Mouse (Mus musculus) embryonic facial prominence, embryonic 15.5 days (tissue): ENCODE measurements around the gene Slc25a43. TPM values are rescaled to one million over a fixed set of nuclear protein-coding genes. Genes with fewer than 3 reads are reported as not detected.

Source experiments
- ATAC-seq: fragments of 200-750 bp; cut with Nextera tagmentation; 2 replicates; pipeline ENCODE4 v1.8.0; 2017; ENCODE audit warnings: low read depth, moderate TSS enrichment; ENCODE audit not compliant: insufficient number of reproducible peaks, low FRiP score, low TSS enrichment
- H3K27ac ChIP-seq: fragments of 300-500 bp; sonication (generic); replicated peaks from 2 replicates; pipeline ENCODE4 v1.5.1; 2015; ENCODE audit warnings: mild to moderate bottlenecking, inconsistent platforms
- H3K27me3 ChIP-seq: fragments of 300-500 bp; sonication (generic); 2 replicates; pipeline ENCODE4 v1.6.1; 2015; ENCODE audit warnings: inconsistent platforms
- H3K36me3 ChIP-seq: fragments of 300-500 bp; sonication (generic); 2 replicates; pipeline ENCODE4 v1.6.1; 2015; ENCODE audit warnings: mild to moderate bottlenecking, inconsistent platforms
- H3K4me1 ChIP-seq: fragments of 300-500 bp; sonication (generic); 2 replicates; pipeline ENCODE4 v1.6.1; 2015; ENCODE audit warnings: inconsistent platforms
- H3K4me2 ChIP-seq: fragments of 300-500 bp; sonication (generic); replicated peaks from 2 replicates; pipeline ENCODE4 v1.6.1; 2015; ENCODE audit warnings: mild to moderate bottlenecking, inconsistent platforms
- H3K4me3 ChIP-seq: fragments of 300-500 bp; sonication (generic); replicated peaks from 2 replicates; pipeline ENCODE4 v1.5.1; 2015; ENCODE audit warnings: mild to moderate bottlenecking, inconsistent platforms
- H3K9ac ChIP-seq: fragments of 300-500 bp; sonication (generic); 2 replicates; pipeline ENCODE4 v1.6.1; 2015; ENCODE audit warnings: inconsistent platforms
- H3K9me3 ChIP-seq: fragments of 300-500 bp; sonication (generic); replicated peaks from 2 replicates; pipeline ENCODE4 v1.6.1; 2016; ENCODE audit warnings: inconsistent platforms
- WGBS: fragments of 180-500 bp; shearing (Covaris S2); methylation state at CpG from one replicate; pipeline ENCODE4 v1.1.7; 2015; 5-methylcytosine and 5-hydroxymethylcytosine counted together
- polyA plus RNA-seq: library from polyadenylated mRNA; unstranded; fragments of >200 nt; fragmentation: Nextera tagmentation; extraction: Ambion mirVana; gene quantifications from 2 replicates; pipeline ENCODE4 v1.2.1, GENCODE M21; 2015

The Slc25a43 gene
- polyA plus RNA-seq, 1 experiment from 2014 or later = 3.1 TPM

GRCm38 (mm10) chrX:36808318-36808683, 64.8 kb downstream of the Slc25a43 start:
- H3K9ac ChIP-seq = no peak overlapping the region
- peak overlapping the region; percentile 83 for H3K27ac ChIP-seq
- no peaks in the 10 kb centered on the region for H3K27me3 ChIP-seq
- WGBS = 51% methylated on average over 6 of the region's 6 CpGs
- H3K4me1 ChIP-seq = 0 out of 2 replicates have a peak, but pooled peaks cover 3% of the 10 kb centered on the region
- peak overlapping the region; percentile 43 for H3K4me3 ChIP-seq
- no peak for ATAC-seq
- H3K36me3 ChIP-seq = no peaks in the 10 kb centered on the region
- H3K9me3 ChIP-seq = no peaks in the 10 kb centered on the region
- H3K4me2 ChIP-seq = peak overlapping the region; percentile 41

- H3K4me2 ChIP-seq = no peak overlapping the region
- no peak for ATAC-seq
- H3K27me3 ChIP-seq = no peaks in the 10 kb centered on the region
- no peaks in the 10 kb centered on the region for H3K9me3 ChIP-seq
- 40% methylated on average over 5 of the region's 5 CpGs for WGBS
- no peaks in the 10 kb centered on the region for H3K36me3 ChIP-seq
- H3K27ac ChIP-seq = no peak overlapping the region
- no peak overlapping the region for H3K4me3 ChIP-seq
- H3K9ac ChIP-seq = no peak overlapping the region
- H3K4me1 ChIP-seq = 0 out of 2 replicates have a peak, but pooled peaks cover 3% of the 10 kb centered on the region
Observed at GRCm38 (mm10) chrX:36811377-36811776, 67.9 kb downstream of the Slc25a43 start.

GRCm38 (mm10) chrX:36814161-36814836, 70.8 kb downstream of the Slc25a43 start:
- 76% methylated on average over 8 of the region's 8 CpGs for WGBS
- no peak overlapping the region for H3K9ac ChIP-seq
- ATAC-seq = no peak
- H3K36me3 ChIP-seq = no peaks in the 10 kb centered on the region
- H3K4me1 ChIP-seq = no peaks in the 10 kb centered on the region
- H3K9me3 ChIP-seq = no peaks in the 10 kb centered on the region
- H3K4me3 ChIP-seq = no peak overlapping the region
- no peak overlapping the region for H3K27ac ChIP-seq
- H3K4me2 ChIP-seq = no peak overlapping the region
- no peaks in the 10 kb centered on the region for H3K27me3 ChIP-seq

GRCm38 (mm10) chrX:36815022-36815421, 71.6 kb downstream of the Slc25a43 start:
- no peak overlapping the region for H3K4me3 ChIP-seq

GRCm38 (mm10) chrX:36815439-36815838, 72.0 kb downstream of the Slc25a43 start:
- Histone ChIP-seq H3K9ac (no peak overlapping the region), H3K4me1 (no peaks in the 10 kb centered on the region), H3K4me2 (no peak overlapping the region), H3K4me3 (no peak overlapping the region), H3K9me3 (no peaks in the 10 kb centered on the region), H3K27ac (no peak overlapping the region), H3K27me3 (no peaks in the 10 kb centered on the region), H3K36me3 (no peaks in the 10 kb centered on the region)
- 56% methylated on average over 4 of the region's 4 CpGs for WGBS
- ATAC-seq = no peak

More at GRCm38 (mm10) chrX:36815022-36815421, 71.6 kb downstream of the Slc25a43 start:
- Histone ChIP-seq H3K9ac (no peak overlapping the region), H3K9me3 (no peaks in the 10 kb centered on the region), H3K4me1 (no peaks in the 10 kb centered on the region), H3K36me3 (no peaks in the 10 kb centered on the region), H3K27me3 (no peaks in the 10 kb centered on the region), H3K4me2 (no peak overlapping the region), H3K27ac (no peak overlapping the region)
- ATAC-seq = no peak
- WGBS = 71% methylated on average over 4 of the region's 4 CpGs

GRCm38 (mm10) chrX:36816368-36816899, 73.0 kb downstream of the Slc25a43 start:
- Histone ChIP-seq H3K9ac (no peak overlapping the region), H3K36me3 (no peaks in the 10 kb centered on the region), H3K4me2 (peak overlapping the region; percentile 36; the same call in 1 of the 2 replicates), H3K27me3 (no peaks in the 10 kb centered on the region), H3K4me1 (no peaks in the 10 kb centered on the region), H3K4me3 (0 out of 2 replicates have a peak overlapping the region, but pooled peaks have one; percentile 7), H3K27ac (no peak overlapping the region), H3K9me3 (no peaks in the 10 kb centered on the region)
- WGBS = 28% methylated on average over 8 of the region's 8 CpGs
- no peak for ATAC-seq

- H3K27me3 ChIP-seq = no peaks in the 10 kb centered on the region
- H3K4me3 ChIP-seq = peak overlapping the region; percentile 7; the same call in 1 of the 2 replicates
- H3K4me1 ChIP-seq = no peaks in the 10 kb centered on the region
- H3K36me3 ChIP-seq = no peaks in the 10 kb centered on the region
- peak overlapping the region; percentile 36 for H3K4me2 ChIP-seq
- peak; percentile 78 for ATAC-seq
- H3K9me3 ChIP-seq = no peaks in the 10 kb centered on the region
- no peak overlapping the region for H3K9ac ChIP-seq
- H3K27ac ChIP-seq = no peak overlapping the region
- 19% methylated on average over 9 of the region's 10 CpGs for WGBS
Observed at GRCm38 (mm10) chrX:36816953-36817441, 73.5 kb downstream of the Slc25a43 start.

GRCm38 (mm10) chrX:36819575-36819974, 76.1 kb downstream of the Slc25a43 start:
- Histone ChIP-seq H3K27ac (no peak overlapping the region), H3K4me1 (no peaks in the 10 kb centered on the region), H3K4me2 (no peak overlapping the region), H3K9me3 (no peaks in the 10 kb centered on the region), H3K9ac (no peak overlapping the region), H3K4me3 (no peak overlapping the region), H3K27me3 (no peaks in the 10 kb centered on the region), H3K36me3 (no peaks in the 10 kb centered on the region)
- ATAC-seq = no peak
- WGBS = 73% methylated on average over 4 of the region's 4 CpGs

GRCm38 (mm10) chrX:36820201-36820600, 76.7 kb downstream of the Slc25a43 start:
- no peaks in the 10 kb centered on the region for H3K27me3 ChIP-seq
- no peak overlapping the region for H3K4me2 ChIP-seq
- H3K4me3 ChIP-seq = no peak overlapping the region
- H3K36me3 ChIP-seq = no peaks in the 10 kb centered on the region
- H3K4me1 ChIP-seq = no peaks in the 10 kb centered on the region
- no peak for ATAC-seq
- WGBS = 18% methylated on average over 4 of the region's 4 CpGs
- H3K27ac ChIP-seq = no peak overlapping the region
- H3K9ac ChIP-seq = no peak overlapping the region
- no peaks in the 10 kb centered on the region for H3K9me3 ChIP-seq

GRCm38 (mm10) chrX:36823932-36824711, 80.7 kb downstream of the Slc25a43 start:
- H3K27me3 ChIP-seq = no peaks in the 10 kb centered on the region
- no peak overlapping the region for H3K4me3 ChIP-seq
- WGBS = 69% methylated on average over 10 of the region's 10 CpGs
- no peak for ATAC-seq
- no peaks in the 10 kb centered on the region for H3K9me3 ChIP-seq
- H3K36me3 ChIP-seq = no peaks in the 10 kb centered on the region
- no peak overlapping the region for H3K9ac ChIP-seq
- no peaks in the 10 kb centered on the region for H3K4me1 ChIP-seq
- H3K27ac ChIP-seq = no peak overlapping the region
- H3K4me2 ChIP-seq = no peak overlapping the region

- Histone ChIP-seq H3K9ac (no peak overlapping the region), H3K36me3 (no peaks in the 10 kb centered on the region), H3K4me1 (no peaks in the 10 kb centered on the region), H3K4me3 (no peak overlapping the region), H3K4me2 (no peak overlapping the region), H3K27ac (no peak overlapping the region), H3K9me3 (no peaks in the 10 kb centered on the region), H3K27me3 (no peaks in the 10 kb centered on the region)
- ATAC-seq = no peak
- 53% methylated on average over 2 of the region's 2 CpGs for WGBS
Observed at GRCm38 (mm10) chrX:36825032-36825431, 81.6 kb downstream of the Slc25a43 start.
